Mouse (Mus musculus) monocyte, adult 2 months (primary cell): Measurements from ENCODE around the gene Cfap46.

ENCODE experiments used
- DNase-seq, 2 experiments: peaks; one replicate each; pipeline ENCODE4 v3.0.0; 2022; ENCODE audit warnings: low spot score in 2 of 2, low read depth in 1 of 2

Gene Cfap46

GRCm38 (mm10) chr7:139581801-139582571 lies 101.6 kb downstream of the Cfap46 start:
- no peak for DNase-seq

- no peak for DNase-seq
Measured at GRCm38 (mm10) chr7:139580851-139581775, 102.5 kb downstream of the Cfap46 start.

DNA sequence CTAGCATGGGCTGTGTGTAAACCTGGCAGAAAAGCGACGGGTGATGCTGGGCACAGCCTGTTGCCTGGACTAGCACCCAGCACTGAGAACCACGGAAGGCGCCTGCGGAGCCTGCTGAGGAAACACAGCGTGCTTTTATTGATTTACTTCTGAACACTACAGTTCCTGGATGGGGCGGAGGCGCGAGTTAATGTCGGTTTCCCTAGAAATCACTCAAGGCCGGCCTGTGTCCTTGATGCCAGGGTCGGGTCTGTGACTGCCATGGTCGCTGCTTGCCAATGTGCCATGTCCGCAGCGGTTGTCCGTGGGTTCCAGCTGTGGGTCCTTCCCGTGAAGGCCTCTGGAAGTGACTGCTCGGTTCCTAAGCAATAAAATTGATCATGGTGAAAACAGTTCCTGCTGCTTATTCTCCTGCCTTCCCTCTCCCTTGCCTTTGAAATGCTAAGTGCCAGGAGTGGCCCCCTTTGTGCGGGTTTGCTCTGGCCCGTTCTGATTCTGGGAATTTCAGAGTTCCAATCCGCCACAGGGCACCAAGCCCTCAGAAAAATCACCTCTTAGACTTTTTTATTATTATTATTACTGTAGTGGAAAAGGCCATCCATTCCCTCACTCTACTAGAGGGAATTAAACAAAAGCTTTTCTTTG lies 104.2 kb downstream of the Cfap46 start:
- no peak for DNase-seq

GRCm38 (mm10) chr7:139576064-139576686 lies 107.4 kb downstream of the Cfap46 start:
- no peak for DNase-seq

DNA sequence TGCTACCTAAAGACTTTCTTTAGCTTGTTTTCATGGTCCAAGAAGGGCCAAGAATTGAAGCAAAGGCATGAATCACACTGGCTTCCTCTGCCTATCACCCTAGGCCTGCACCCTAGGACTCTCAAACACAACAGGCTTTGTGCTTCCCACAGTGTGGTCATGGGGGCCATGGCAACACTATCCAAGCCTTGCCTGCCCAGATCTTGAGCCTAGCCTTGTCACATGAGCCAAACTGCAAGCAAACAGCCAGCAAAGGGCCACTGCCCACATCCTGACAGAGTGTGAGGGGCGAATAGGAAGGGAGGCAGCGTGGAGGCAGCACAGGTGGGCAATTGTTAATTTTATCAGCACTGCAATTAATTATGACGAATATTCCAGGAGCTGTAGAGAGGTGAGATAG lies 111.0 kb downstream of the Cfap46 start:
- DNase-seq = no peak

DNA sequence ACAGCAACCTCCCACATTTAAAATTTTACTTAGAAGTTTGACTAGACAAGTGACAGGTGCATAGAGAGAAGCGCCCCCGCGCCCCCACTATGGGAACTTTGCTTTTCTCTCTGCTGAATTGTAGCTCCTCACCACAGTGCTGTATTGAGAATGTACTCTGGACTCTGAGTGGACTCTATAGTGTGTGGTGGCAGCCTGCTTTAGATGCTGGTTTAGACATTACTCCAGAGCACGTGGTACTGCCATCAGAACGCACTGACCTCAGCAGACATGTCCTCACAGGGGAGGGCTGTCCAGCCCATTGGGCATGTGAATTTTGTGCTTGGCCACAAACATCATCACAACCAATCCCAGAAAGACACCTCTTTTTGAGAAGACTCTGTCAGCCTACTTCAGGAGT lies 112.8 kb downstream of the Cfap46 start:
- DNase-seq = no peak

GRCm38 (mm10) chr7:139566533-139566932 lies 117.1 kb downstream of the Cfap46 start:
- no peak for DNase-seq

DNA sequence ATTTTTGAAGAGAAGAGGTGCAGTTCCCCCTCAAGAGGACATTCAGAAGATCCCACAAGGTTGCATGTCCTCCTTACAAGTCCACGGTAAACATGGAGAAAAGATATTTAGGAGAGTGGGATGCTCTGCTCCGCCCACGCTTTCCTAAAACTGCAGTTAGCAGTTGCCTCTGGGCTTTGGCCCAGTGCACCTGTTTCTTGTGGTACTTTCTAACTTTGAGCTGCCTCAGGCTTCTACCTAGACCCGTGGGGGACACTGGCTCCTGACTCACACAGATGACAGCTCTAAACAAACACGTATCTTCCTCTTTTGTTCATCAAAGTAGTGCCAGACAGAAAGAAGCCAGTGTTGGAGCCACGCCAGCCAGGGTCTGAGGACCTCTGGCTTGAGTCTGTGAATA lies 117.6 kb downstream of the Cfap46 start:
- no peak for DNase-seq

DNA sequence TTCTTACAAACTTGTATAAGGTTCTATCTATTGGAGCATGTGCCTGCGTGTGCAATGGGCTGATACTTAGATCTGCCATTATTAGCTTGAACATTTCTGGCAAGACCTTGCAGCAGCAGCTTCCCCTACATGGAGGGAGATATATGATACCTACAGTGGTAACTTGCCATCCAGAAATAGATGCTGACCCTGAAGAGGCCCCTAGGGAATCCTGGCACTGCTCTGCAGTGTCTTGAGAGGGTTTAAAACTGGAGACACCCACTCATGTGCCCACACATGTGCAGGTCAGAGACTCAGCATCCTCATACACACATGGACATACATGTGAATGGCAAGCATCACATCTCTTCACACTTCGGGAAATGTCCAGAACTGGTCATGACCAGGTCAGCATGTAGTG lies 119.5 kb downstream of the Cfap46 start:
- no peak for DNase-seq

DNA sequence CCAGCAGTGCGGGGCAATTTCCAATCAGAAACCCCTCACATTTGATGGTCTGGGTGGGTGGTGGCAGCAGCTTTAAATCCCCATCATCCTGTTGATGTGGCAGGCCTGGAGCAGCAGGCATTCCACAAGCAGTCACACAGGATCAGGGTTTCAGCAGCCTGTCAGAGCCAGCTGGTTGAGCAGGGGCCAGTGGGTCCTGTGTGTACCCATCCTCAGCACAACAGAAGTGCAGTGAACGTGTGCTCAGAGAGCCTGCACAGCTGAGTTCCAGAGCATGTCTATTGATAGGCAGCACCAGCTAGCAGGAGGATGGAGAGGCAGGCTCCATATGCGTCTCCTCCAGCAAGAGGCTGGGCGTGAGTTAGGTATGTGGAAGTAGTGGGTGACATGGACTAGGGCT lies 120.2 kb downstream of the Cfap46 start:
- DNase-seq = no peak

- no peak for DNase-seq
Measured at GRCm38 (mm10) chr7:139559659-139560058, 124.0 kb downstream of the Cfap46 start.

- no peak for DNase-seq
Measured at GRCm38 (mm10) chr7:139556746-139557526, 126.7 kb downstream of the Cfap46 start.

GRCm38 (mm10) chr7:139556331-139556730 lies 127.3 kb downstream of the Cfap46 start:
- no peak for DNase-seq

DNA sequence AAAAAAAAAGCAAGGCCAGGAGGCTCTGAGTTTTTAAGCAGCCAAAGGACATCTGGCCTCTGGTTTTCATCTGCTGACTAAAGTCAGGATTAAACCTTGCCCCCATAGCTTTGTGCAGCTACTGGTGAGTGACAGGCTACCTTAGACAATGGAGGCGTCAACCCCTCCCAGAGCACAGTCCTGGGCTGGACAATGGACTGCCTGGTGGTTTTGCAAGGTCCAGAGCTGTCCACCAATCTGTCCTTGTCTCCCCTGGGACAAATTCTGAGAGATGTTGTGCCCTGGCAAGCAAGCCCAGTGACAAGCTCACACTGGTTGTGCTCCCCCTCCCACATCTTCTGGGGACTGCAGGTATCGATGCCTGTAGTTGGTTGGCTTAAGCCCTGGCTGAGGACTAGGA lies 132.1 kb downstream of the Cfap46 start:
- no peak for DNase-seq
